Mouse (Mus musculus) ES-E14 (cell line): ENCODE measurements around the gene Ykt6.

Experiments used
- CHD2 ChIP-seq: IDR thresholded peaks from 2 replicates; pipeline ENCODE4 v1.6.1; 2014; ENCODE audit warnings: mild to moderate bottlenecking, low read depth, low read length, inconsistent platforms
- HCFC1 ChIP-seq: IDR thresholded peaks from 2 replicates; pipeline ENCODE4 v1.6.1; 2012; ENCODE audit warnings: low read length, inconsistent platforms, borderline replicate concordance; ENCODE audit not compliant: insufficient read depth
- MAFK ChIP-seq: IDR thresholded peaks from 2 replicates; pipeline ENCODE4 v1.6.1; 2014; ENCODE audit warnings: mild to moderate bottlenecking, low read depth, low read length, inconsistent platforms; ENCODE audit not compliant: insufficient read depth
- ZC3H11A ChIP-seq: IDR thresholded peaks from 2 replicates; pipeline ENCODE4 v1.6.1; 2012; ENCODE audit warnings: low read depth, mild to moderate bottlenecking, inconsistent platforms, low read length, borderline replicate concordance
- ZNF384 ChIP-seq: IDR thresholded peaks from 2 replicates; pipeline ENCODE4 v1.6.1; 2012; ENCODE audit warnings: low read depth, low read length, inconsistent platforms

DNA sequence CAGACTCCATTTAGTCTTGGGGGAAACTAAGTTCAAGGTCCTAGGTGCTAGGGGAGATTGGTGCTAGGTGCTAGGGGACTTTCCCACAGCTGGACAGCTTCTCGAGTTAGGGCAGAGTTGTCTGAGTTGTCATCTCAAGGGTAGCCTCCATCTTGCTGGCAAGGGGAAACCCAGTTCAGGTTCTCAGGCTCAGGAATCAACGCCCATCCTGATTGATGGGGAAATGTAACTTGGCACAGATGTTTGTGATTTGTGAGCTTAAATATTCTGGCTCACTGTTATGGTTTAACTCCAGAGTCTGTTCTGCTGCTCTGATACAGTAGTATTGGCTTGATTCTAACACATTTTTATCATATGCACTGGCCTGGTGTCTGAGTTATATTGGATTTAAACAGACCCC lies 37.4 kb upstream of the Ykt6 start:
- TF ChIP-seq MAFK: no peak
- TF ChIP-seq ZC3H11A: no peak
- no peak for TF ChIP-seq CHD2
- no peak for TF ChIP-seq ZNF384
- TF ChIP-seq HCFC1: no peak
